Mouse (Mus musculus): ENCODE measurements around the gene 1190007I07Rik.

Gene 1190007I07Rik

DNA sequence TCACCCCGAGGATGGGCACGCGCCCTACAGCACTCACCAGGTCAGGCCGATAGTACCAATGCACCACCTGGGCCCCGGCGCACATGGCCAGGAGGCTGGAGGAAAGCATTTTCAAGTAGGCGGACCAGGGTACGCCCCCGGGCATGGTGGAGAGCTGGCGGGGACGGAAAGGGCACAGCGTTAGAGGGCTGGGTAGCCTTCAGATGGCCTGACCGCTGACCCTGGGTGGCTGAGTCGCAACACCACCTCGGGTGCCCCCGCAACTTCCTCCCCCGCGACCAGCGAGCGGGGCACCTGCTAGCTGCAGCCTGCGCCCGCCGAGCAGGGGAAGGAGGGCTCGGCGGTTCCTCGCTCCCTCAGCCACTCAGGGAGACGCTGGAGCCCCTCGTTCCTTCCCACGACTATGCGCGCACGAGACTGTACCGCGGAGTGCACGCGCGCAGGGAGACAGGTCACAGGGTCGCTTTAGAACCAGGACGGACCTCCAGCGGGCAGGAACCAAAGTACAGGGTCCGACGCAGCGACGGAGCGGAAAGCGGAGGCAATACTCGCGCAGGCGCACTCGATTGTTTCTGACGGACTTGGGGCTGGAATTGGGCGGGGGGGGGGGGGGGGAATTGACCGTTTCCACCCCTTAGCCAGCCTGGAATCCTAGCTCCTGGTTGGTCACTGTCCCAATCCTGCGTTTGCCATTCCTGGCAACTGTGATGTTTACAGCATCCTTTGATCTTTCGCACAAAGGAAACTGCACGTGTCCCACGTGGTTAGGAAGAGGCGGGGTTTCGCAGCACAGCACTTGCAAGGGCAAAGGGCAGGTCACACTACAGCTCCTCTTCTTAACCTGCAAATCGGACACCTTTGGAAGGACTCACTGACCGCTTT is at the start of gene 1190007I07Rik:
Gene 1190007I07Rik, minus strand, starts transcription at position 558 of the 882 bp plus-strand sequence.
- DNase-seq (ENCODE audit: low spot score in 2 of 2), result peak; percentile 84 to 95

DNA sequence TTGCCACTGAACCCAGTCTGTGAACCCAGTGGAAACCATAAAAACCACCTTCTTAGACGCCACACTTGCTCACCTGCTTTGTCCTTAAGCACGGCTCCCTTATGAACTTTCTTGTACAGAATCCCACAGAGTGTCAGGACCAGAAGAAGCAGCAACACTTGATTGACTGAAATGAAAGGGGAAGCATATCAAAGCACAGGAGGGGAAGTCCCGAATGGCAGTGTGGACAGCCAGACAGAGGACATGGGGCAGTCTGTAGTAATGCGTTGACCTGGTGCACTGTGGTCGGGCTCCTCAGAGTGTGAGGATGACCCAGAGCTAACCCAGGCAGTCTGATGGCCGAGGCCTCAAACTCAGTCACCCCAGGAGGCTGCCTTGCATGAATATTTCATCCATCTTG is 47.2 kb upstream of the 1190007I07Rik start:
- DNase-seq (ENCODE audit: low spot score in 2 of 2), result no peak

GRCm38 (mm10) chr10:82666436-82667234 is 43.6 kb upstream of the 1190007I07Rik start:
- peak; percentile 73 to 87 for DNase-seq (ENCODE audit: low spot score in 2 of 2)

- no peak for DNase-seq (ENCODE audit: low spot score in 2 of 2)
These were observed 42.9 kb upstream of the 1190007I07Rik start for GRCm38 (mm10) chr10:82665951-82666350.

DNA sequence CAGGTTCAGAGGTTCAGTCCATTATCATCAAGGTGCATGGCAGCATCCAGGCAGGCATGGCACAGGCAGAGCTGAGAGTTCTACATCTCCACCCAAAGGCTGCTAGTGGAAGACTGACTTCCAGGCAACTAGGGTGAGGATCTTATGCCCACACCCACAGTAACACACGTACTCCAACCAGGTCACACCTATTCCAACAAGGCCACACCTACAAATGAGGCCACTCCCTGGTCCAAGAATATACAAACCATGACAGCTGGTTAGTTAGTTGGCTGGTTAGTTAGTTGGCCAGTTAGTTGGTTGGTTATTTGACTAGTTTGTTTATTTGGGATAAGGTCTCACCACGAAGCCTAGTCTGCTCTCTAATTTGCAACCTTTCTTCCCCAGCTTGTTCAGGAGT is 40.3 kb upstream of the 1190007I07Rik start:
- DNase-seq (ENCODE audit: low spot score in 2 of 2), result no peak

GRCm38 (mm10) chr10:82662267-82662990 is 39.4 kb upstream of the 1190007I07Rik start:
- no peak for DNase-seq (ENCODE audit: low spot score in 2 of 2)

DNA sequence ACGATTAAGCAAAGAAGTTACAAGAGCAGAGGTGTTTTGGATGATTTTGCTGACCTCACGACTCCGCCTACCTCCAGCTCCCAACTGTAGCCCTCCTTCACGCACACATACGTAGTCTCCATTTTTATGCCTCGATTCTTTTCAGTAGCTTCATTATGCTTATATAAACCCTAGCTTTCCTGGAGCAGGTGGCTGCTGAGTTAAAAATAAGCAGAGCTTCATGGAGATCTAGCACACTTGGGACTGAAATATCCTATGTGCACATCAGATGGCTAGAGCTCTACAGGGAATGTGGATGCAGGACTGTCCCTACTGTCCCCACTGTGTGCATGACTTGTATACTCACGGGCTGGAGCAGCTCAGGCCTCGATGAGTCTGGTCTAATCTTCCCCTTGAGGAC is 38.8 kb upstream of the 1190007I07Rik start:
- DNase-seq (ENCODE audit: low spot score in 2 of 2), result no peak

DNA sequence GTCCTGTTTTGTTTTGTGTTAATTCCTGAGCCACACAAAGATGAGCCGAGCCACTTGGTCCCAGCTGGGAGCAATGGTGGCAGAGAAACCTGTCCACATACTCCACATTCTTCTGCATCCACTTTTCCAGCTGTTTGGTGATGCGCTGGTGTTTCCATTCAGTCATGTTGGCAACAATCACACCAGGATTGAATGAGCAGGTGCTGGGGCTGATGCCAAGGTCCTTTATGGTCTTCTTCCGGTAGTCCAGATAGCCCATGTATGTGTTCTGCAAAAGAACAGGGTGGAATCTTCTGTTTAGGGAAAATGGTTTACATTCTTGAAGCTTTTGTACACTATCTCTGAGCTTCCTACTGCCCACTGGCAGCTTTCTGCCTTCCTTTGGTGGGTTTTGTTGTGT is 31.6 kb upstream of the 1190007I07Rik start:
- DNase-seq (ENCODE audit: low spot score in 2 of 2), result no peak

DNA sequence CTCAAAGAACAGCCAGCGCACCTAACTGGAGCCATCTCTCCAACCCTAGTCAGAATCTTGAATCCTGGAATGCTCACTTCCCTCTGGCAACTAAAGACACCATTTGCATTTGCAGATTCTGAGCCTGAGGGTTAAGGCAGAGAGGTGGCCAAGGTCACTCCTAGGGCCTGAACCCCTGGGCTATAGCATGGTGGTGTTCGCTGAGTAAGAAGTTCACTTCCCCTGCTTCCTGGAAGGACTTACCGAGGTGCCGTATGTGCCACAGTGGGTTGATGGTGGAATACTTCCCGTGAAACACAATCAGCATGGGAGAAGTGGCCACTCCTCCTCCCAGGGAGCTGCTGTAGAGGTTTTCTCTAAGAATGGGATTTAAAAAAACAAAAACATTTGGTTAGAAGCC is 29.6 kb upstream of the 1190007I07Rik start:
- no peak for DNase-seq (ENCODE audit: low spot score in 2 of 2)

GRCm38 (mm10) chr10:82651221-82651620 is 28.2 kb upstream of the 1190007I07Rik start:
- no peak for DNase-seq (ENCODE audit: low spot score in 2 of 2)

- no peak for DNase-seq (ENCODE audit: low spot score in 2 of 2)
These were observed 24.3 kb upstream of the 1190007I07Rik start for GRCm38 (mm10) chr10:82647205-82647811.

- no peak for DNase-seq (ENCODE audit: low spot score in 2 of 2)
These were observed 23.1 kb upstream of the 1190007I07Rik start for GRCm38 (mm10) chr10:82646083-82646482.

GRCm38 (mm10) chr10:82641481-82641880 is 18.5 kb upstream of the 1190007I07Rik start:
- DNase-seq (ENCODE audit: low spot score in 2 of 2), result no peak

DNA sequence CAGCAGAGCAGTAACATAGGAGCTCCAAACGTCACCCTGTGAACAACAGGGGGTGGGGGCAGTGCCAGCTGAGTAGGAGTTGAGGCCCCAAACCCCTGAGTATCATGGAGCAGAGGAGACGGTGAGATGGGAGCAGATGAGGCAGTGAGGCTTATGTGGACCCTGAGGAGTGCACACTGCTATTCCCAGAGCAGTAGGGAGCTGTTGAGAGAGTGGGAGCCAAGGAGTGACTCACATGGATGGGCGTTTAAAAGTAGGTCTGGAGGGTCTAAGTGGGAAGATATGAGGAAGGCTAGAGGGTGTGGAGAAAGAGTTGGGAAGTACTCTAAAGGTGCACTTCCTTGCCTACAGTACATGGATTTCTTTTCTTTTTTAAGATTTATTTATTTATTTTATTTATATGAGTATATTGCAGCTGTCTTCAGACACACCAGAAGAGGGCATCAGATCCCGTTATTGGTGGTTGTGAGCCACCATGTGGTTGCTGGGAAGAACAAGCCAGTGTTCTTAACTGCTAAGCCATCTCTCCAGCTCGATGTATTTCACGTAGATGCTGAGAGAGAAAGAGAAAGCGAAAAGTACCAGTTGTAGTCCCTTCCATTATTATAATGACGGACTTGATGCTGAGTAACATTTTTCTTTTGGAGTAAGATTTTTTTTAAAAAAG is 16.1 kb upstream of the 1190007I07Rik start:
- no peak for DNase-seq (ENCODE audit: low spot score in 2 of 2)

- no peak for DNase-seq (ENCODE audit: low spot score in 2 of 2)
These were observed 13.3 kb upstream of the 1190007I07Rik start for GRCm38 (mm10) chr10:82636321-82636720.

DNA sequence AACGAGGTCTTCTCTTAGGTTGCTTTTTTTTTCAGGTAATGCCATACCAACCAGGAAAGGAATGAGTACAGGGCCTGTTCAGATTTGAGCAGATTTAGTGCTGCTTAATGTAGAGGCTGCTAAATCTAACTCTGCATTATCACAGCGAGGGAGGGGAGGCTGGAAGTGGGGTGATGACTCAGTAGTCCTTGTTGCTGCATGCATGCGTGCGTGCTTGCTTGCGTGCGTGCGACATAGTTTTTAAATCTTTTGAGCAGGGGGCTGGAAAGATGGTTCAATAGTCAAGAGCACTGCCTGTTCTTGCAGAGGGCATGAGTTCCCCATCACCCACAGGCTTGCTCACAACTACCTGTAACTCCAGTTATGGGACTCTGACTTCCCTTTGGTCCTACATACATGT is 11.3 kb upstream of the 1190007I07Rik start:
- DNase-seq (ENCODE audit: low spot score in 2 of 2), result no peak

DNA sequence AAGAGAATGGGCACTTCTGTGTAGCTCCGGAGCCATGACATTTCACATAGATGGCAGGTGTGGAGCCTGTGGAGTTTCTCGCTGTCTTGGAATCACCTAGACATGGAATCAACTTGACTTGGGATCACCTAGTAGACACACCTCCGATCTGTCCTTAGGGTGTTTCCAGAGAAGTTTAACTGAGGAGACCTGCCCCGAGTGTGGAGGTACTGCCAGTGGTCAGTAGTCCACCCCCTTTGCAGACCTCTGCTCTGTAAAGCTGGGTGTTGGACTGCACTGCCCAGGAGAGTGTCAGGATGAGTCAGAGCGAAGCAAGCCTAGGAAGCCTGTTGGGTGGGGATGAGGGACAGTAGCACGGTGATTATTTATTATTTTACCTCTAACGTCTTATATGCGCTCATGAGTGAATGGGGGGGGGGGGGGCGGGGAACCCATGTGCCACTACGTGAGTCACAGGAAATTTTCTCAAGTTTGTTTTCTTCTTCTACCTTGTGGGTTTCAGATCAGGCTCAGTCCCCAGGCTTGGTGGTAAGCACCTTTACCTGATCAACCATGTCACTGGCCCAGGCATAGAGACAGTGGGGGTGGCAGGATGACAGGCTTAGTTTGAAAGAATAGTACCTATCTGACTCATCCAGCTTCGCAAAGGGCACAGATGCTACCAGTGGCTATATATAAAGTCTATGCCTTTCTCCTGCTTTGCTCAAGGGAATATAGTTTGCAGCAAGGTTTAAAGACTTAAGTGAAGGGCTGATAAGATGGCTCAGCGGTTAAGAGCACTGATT is 9.7 kb upstream of the 1190007I07Rik start:
- DNase-seq (ENCODE audit: low spot score in 2 of 2), result no peak

DNA sequence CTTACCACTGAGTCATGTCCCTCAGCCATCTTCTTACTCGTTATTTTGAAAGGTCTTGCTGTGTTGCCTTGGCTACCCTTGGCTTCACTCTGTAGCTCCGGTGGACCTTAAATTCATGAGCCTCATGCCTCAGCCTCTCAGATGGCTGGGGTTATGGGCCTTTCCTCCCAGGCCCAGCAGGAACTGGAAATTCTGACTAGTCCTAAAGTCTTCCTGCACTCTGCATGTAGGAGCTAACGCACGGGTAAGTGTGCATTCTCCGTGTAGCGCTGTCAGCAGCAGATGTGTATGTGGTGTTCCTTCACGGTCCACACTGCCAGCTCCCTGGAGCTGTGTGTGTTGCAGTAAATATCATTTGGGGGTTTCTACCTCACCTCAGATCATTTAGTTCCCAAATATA is 8.1 kb upstream of the 1190007I07Rik start:
- DNase-seq (ENCODE audit: low spot score in 2 of 2), result no peak

DNA sequence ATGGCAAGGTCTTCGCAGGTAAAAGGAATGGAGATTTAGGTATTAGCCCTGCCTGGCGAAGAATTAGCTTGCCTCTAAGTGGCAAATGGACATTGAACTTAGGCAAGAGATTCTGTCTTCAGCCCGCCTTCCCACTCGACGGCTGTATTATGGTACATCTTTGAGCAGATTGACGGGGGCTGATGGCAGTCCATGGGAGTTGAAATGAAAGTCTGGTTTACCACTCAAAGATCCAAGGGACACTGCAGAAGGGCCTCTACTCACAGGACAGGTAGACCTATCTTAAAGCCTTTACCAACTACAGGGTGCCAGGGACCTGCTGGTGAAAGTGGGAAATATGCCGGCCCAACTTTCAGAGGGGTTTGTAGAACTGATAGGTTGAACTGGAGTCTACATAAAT is 7.5 kb upstream of the 1190007I07Rik start:
- DNase-seq (ENCODE audit: low spot score in 2 of 2), result no peak

DNA sequence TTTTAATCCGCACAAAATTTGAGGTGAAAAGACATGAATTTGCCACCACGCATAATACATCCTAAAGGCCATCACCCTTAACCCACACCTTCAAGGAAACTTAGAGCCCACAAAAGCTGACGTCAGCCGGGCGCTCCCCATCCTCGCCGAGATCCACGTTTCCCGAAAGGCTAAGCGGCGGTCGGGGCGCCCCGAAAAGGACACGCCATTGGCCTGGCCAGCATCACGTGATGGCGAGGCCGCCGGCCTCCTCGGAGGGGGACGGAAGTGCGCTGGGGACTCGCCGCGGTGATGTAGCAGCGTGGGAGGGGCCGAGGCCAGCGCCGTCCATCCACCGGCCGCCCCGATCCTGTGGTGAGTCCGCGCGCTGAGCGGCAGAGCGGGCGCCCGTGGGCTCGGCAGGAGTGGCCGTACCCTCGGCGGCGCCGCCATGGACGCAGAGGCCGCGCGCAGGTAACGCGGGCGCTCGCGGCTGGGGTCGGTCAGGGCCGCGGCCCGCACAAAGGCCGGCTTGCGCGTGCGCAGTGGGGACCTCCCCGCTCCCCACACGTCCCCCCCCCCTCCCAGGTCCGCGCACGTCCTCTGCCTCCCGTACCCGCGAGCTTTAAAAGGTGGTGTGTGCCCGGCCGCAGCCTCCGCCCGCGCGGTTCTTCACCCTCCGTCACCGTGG is 6.7 kb upstream of the 1190007I07Rik start, which contains the start of gene Tdg:
Gene Tdg, plus strand, starts transcription at position 243 of the 670 bp plus-strand sequence.
- DNase-seq (ENCODE audit: low spot score in 2 of 2), result peak; percentile 91 to 92

Measured in spleen, postnatal 4 days (tissue).